ENCODE assay signal across 22 mouse cellular contexts in genomic region chr10:28083183-28083582, GRCm38 (mm10). TPM values are rescaled to one million over a fixed set of nuclear protein-coding genes. Genes with fewer than 3 reads are reported as not detected.
A peak's percentile ranks its signal among the peaks of the same experiment; 100 is the strongest.
DNase-seq lines count a peak whose midpoint lies in the region; ATAC-seq and TF ChIP-seq lines count a peak whose summit lies in the region.
"Had no signal": no experiment of that assay in that cellular context is flagged by ENCODE, and none has a peak within 500 bp of the region (broad histone marks: within the 10 kb centered on the region; RNA-seq: fewer than 3 reads in every experiment).

No protein-coding gene starts in this region.

- H3K4me3 ChIP-seq in lung, embryonic 14.5 days (ENCODE audit: low read depth, low read length) = no peak overlapping the region
- H3K4me3 ChIP-seq in intestine, embryonic 15.5 days (replicated peaks) = no peak overlapping the region
- H3K4me3 ChIP-seq in intestine, postnatal 0 days (ENCODE audit: low read depth, low read length) = no peak overlapping the region
- H3K4me3 ChIP-seq in midbrain, embryonic 13.5 days (replicated peaks) = no peak overlapping the region
- H3K4me3 ChIP-seq: embryonic facial prominence, embryonic 10.5 days; embryonic facial prominence, embryonic 12.5 days; forebrain, embryonic 13.5 days; forebrain, embryonic 15.5 days had no signal

- no peak overlapping the region for H3K4me2 ChIP-seq in lung, embryonic 14.5 days
- H3K4me2 ChIP-seq in intestine, embryonic 15.5 days (replicated peaks) = no peak overlapping the region
- no peak overlapping the region; the same call in 1 of the 2 replicates for H3K4me2 ChIP-seq in intestine, postnatal 0 days (replicated peaks; ENCODE audit: low read depth)
- no peak overlapping the region for H3K4me2 ChIP-seq in midbrain, embryonic 13.5 days (replicated peaks)
- H3K4me2 ChIP-seq: embryonic facial prominence, embryonic 12.5 days; forebrain, embryonic 13.5 days; forebrain, embryonic 15.5 days had no signal

- 66% methylated on average over 2 of the region's 2 CpGs for WGBS in lung, embryonic 14.5 days
- WGBS in intestine, embryonic 15.5 days = 73% methylated on average over 2 of the region's 2 CpGs
- WGBS in intestine, postnatal 0 days = 47% methylated on average over 2 of the region's 2 CpGs
- WGBS in midbrain, embryonic 13.5 days = 83% methylated on average over 2 of the region's 2 CpGs

- peak; percentile 7 for DNase-seq in lung, embryonic 14.5 days
- DNase-seq in lung, adult 18-20 months = no peak
- DNase-seq in left cerebral cortex, postnatal 36 days (ENCODE audit: low spot score in 2 of 2) = no peak
- no peak for DNase-seq in kidney, adult 18-20 months
- DNase-seq: adrenal gland, adult 8-10 months; adrenal gland, postnatal 14 days; adrenal gland, postnatal 36 days; cerebellum, adult 11-12 months; cerebellum, adult 2 months; cerebellum, adult 9-10 months; cerebellum, postnatal 10 days; cerebellum, postnatal 25 days had no signal

- H3K4me1 ChIP-seq in lung, embryonic 14.5 days (ENCODE audit: insufficient read depth) = no peaks in the 10 kb centered on the region
- peaks cover 12% of the 10 kb centered on the region for H3K4me1 ChIP-seq in intestine, embryonic 15.5 days (replicated peaks)
- H3K4me1 ChIP-seq in intestine, postnatal 0 days (replicated peaks; ENCODE audit: control insufficient read depth, insufficient read depth, low read length) = 0 out of 2 replicates have a peak, but pooled peaks cover 9% of the 10 kb centered on the region
- no peaks in the 10 kb centered on the region; the same call in 1 of the 2 replicates for H3K4me1 ChIP-seq in midbrain, embryonic 13.5 days (replicated peaks)
- H3K4me1 ChIP-seq: embryonic facial prominence, embryonic 12.5 days; forebrain, embryonic 13.5 days had no signal

- intact Hi-C loops in left cerebral cortex, postnatal 36 days (cut with DNase I) = no loop called here

- no peak for TF ChIP-seq CTCF in lung, embryonic 14.5 days (IDR thresholded peaks at IDR 0.05; ENCODE audit: low read depth)
- no peak for TF ChIP-seq CTCF in intestine, postnatal 0 days (IDR thresholded peaks at IDR 0.05; ENCODE audit: low read depth)

- H3K27ac ChIP-seq in lung, embryonic 14.5 days (ENCODE audit: low read depth) = no peak overlapping the region
- H3K27ac ChIP-seq in intestine, embryonic 15.5 days = no peak overlapping the region
- no peak overlapping the region for H3K27ac ChIP-seq in intestine, postnatal 0 days (ENCODE audit: low read depth, low read length)
- no peak overlapping the region for H3K27ac ChIP-seq in midbrain, embryonic 13.5 days
- H3K27ac ChIP-seq: embryonic facial prominence, embryonic 10.5 days; embryonic facial prominence, embryonic 12.5 days; forebrain, embryonic 13.5 days; forebrain, embryonic 15.5 days had no signal

- H3K9me3 ChIP-seq in lung, embryonic 14.5 days (ENCODE audit: low read depth, low read length) = no peaks in the 10 kb centered on the region
- no peaks in the 10 kb centered on the region for H3K9me3 ChIP-seq in intestine, embryonic 15.5 days
- H3K9me3 ChIP-seq in intestine, postnatal 0 days (ENCODE audit: control insufficient read depth) = no peaks in the 10 kb centered on the region
- no peaks in the 10 kb centered on the region for H3K9me3 ChIP-seq in midbrain, embryonic 13.5 days
- H3K9me3 ChIP-seq: embryonic facial prominence, embryonic 10.5 days; embryonic facial prominence, embryonic 12.5 days; forebrain, embryonic 13.5 days; forebrain, embryonic 15.5 days; G1E had no signal

- no peak overlapping the region for H3K9ac ChIP-seq in lung, embryonic 14.5 days
- no peak overlapping the region for H3K9ac ChIP-seq in intestine, embryonic 15.5 days
- no peak overlapping the region for H3K9ac ChIP-seq in intestine, postnatal 0 days (ENCODE audit: low read depth, low read length)
- H3K9ac ChIP-seq in midbrain, embryonic 13.5 days (replicated peaks) = no peak overlapping the region
- H3K9ac ChIP-seq: embryonic facial prominence, embryonic 12.5 days; forebrain, embryonic 13.5 days; forebrain, embryonic 15.5 days had no signal

- H3K27me3 ChIP-seq in lung, embryonic 14.5 days (ENCODE audit: insufficient read depth, low read length) = no peaks in the 10 kb centered on the region
- no peaks in the 10 kb centered on the region for H3K27me3 ChIP-seq in intestine, embryonic 15.5 days (replicated peaks)
- no peaks in the 10 kb centered on the region for H3K27me3 ChIP-seq in intestine, postnatal 0 days (replicated peaks; ENCODE audit: control insufficient read depth, insufficient read depth, low read length)
- no peaks in the 10 kb centered on the region for H3K27me3 ChIP-seq in midbrain, embryonic 13.5 days
- H3K27me3 ChIP-seq: embryonic facial prominence, embryonic 12.5 days; forebrain, embryonic 13.5 days; forebrain, embryonic 15.5 days; Patski had no signal

- ATAC-seq in lung, embryonic 14.5 days (ENCODE audit: insufficient read depth) = no peak
- ATAC-seq in intestine, embryonic 15.5 days = peak; percentile 47; the same call in 1 of the 2 replicates
- ATAC-seq in intestine, postnatal 0 days = peak; percentile 63
- no peak for ATAC-seq in midbrain, embryonic 13.5 days
- ATAC-seq: activated CD4-positive, CD25-positive, alpha-beta regulatory T cell, adult 4 months; forebrain, embryonic 13.5 days; forebrain, embryonic 15.5 days; Patski had no signal

- H3K36me3 ChIP-seq in lung, embryonic 14.5 days (ENCODE audit: insufficient read depth) = no peaks in the 10 kb centered on the region
- H3K36me3 ChIP-seq in intestine, embryonic 15.5 days = no peaks in the 10 kb centered on the region
- H3K36me3 ChIP-seq in intestine, postnatal 0 days (ENCODE audit: control insufficient read depth, insufficient read depth) = no peaks in the 10 kb centered on the region
- H3K36me3 ChIP-seq in midbrain, embryonic 13.5 days = no peaks in the 10 kb centered on the region
- H3K36me3 ChIP-seq: embryonic facial prominence, embryonic 10.5 days; embryonic facial prominence, embryonic 12.5 days; forebrain, embryonic 15.5 days; G1E had no signal

RNA-seq across cellular contexts. Expression of gene Ptprk, which starts 8.6 kb away (rescaled TPM):
- polyA plus RNA-seq in lung, embryonic 14.5 days (2014; fragmentation: Nextera tagmentation; extraction: Ambion mirVana) = 47.9 and 50.9 TPM in 2 replicates
- 35.6 and 41.4 TPM in 2 replicates for polyA plus RNA-seq in intestine, embryonic 15.5 days (2015; fragmentation: Nextera tagmentation; extraction: Ambion mirVana)
- polyA plus RNA-seq in intestine, postnatal 0 days (2015; fragmentation: Nextera tagmentation; extraction: Ambion mirVana) = 29.5 and 30.2 TPM in 2 replicates
- 19.3 and 22.3 TPM in 2 replicates for polyA plus RNA-seq in midbrain, embryonic 13.5 days (2015; fragmentation: Nextera tagmentation; extraction: Ambion mirVana)
- total RNA-seq in left cerebral cortex, postnatal 36 days (2021) = 10 to 100 TPM; 72.8 to 87.9 TPM

Comparison
In these comparisons a context has a peak if more than half of its experiments do, and no peak if none do; other contexts are left out.
1. ATAC-seq: peak in intestine, embryonic 15.5 days (single experiment) and intestine, postnatal 0 days (single experiment); none in lung, embryonic 14.5 days (single experiment) and midbrain, embryonic 13.5 days (single experiment).